Mouse (Mus musculus): ENCODE results near the gene Agl.

GRCm38 (mm10) chr3:116835350-116835749 is 27.4 kb upstream of the Agl start:
- TF ChIP-seq CTCF (IDR thresholded peaks at IDR 0.05; ENCODE audit: borderline replicate concordance, control insufficient read depth, extremely low read depth, insufficient read depth, low read length, poor library complexity) (no peak), POLR2A (IDR thresholded peaks at IDR 0.05; ENCODE audit: control insufficient read depth, extremely low read depth, insufficient read depth, low read length, poor library complexity) (no peak)

All from thymus, adult 2 months (tissue).